Mouse (Mus musculus): ENCODE data around the gene Galm.

DNA sequence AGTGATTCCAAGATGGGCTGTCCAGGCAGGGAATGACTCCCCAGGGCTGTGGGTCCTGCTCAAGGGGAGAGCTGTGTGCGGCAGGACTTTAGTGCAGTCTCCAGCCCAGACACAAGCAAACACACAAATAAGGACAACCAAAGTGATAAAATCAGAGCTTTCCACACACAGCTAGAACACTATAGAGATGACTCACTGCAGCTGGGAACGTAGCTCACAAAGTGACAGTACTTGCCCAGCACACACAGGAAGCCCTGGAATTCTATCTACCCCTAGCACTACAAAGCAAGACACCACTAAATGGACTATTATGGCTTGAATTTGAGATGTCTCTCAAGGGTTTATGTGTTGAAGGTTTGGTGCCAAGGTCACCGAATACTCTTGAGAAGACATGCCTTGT is 39.1 kb upstream of the Galm start:
- TF ChIP-seq CTCF (IDR thresholded peaks at IDR 0.05; ENCODE audit: control insufficient read depth, insufficient read depth, low read length) (no peak), POLR2A (IDR thresholded peaks at IDR 0.05; ENCODE audit: borderline replicate concordance, control insufficient read depth, low read depth, low read length) (no peak)

Data from bone marrow, adult 2 months (tissue).